Mouse (Mus musculus) G1E-ER4 (cell line): Measurements from ENCODE around the gene Ubxn7. TPM values are rescaled to one million over a fixed set of nuclear protein-coding genes. Genes with fewer than 3 reads are reported as not detected.

ENCODE experiments used
- GATA1 ChIP-seq: IDR thresholded peaks from one replicate; pipeline ENCODE4 v1.8.0; 2012; ENCODE audit warnings: low read length, inconsistent platforms
- polyA plus RNA-seq: library from polyadenylated mRNA; stranded (reverse); fragments of >175 nt; gene quantifications from 2 replicates; pipeline ENCODE4 v1.2.3, GENCODE M21; 2012

Gene Ubxn7
- polyA plus RNA-seq, 1 experiment, result 8.3 TPM

DNA sequence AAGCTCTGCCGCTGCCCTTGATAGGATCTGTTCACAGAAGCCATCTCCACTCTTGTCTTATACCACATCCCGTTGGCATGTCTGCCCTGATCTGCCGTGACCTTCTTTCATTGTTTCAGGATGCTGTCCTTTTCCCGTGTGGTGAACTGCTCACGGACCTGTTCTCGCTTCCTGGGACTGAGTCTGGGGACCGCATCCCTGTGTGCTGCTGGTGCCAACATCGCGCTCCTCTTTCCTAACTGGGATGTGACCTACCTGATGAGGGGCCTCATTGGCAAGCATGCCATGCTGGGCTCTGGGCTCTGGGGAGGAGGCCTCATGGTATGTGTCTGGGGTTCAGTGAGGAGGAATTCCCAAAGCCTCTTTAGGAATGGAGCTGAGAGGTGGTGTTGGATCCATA, 73.7 kb downstream of the Ubxn7 start:
- no peak for TF ChIP-seq GATA1

DNA sequence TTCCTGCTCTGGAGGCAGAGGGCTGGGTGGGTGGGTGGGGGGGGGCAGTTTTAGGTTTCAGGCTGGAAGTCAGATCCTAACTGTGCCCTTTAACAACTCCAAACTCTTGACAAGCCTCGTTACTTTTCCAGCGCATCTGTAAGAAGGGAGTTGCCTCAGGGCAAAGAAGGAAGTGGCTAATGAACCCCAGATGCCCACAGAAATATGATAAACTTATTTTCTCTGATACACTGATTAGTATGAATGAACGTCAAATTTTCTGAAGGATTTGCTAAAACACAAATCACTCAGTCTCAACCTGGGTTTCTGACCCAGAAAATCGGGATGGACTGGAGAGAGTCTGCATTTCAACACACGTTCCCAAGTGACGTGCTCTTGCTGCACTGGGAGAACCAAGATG, 74.6 kb downstream of the Ubxn7 start:
- no peak for TF ChIP-seq GATA1

DNA sequence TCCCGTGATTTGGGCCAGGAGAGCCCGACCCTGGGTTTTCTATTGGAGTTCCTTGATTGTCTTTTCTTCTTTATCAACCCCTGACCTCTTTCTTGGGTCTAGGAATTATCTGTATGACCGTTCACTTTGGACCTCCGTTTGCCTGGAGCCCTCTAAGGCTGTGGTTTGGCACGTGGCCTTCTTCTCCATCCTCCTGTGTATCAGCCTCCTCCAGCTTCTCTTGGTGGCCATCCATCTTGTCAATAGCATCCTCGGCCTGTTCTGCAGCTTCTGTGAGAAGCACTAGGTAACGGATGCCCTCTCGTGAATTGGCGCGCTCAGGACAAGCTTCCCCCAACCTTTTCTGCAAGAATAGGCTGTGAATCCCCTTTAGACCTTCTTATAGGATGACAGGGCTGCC, 75.7 kb downstream of the Ubxn7 start:
- no peak for TF ChIP-seq GATA1

DNA sequence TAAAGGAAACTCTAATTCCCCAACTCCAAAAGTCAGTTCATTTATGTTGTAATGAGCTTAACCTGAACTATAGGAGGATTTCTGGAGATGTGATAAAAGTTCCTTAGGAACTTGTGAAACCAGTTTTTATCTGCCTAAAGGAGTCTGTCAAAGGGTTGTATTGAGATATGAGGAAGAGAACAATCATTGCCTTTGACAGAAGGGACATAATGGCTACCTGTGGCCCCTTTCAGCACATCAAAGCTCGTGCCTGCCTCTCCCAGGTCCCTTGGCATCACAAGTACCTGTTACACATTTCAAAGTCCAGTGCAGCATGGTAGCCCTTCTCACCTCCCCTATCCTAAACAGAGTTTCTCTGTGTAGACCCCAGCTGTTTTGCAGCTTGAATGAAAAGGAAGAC, 85.4 kb downstream of the Ubxn7 start:
- TF ChIP-seq GATA1, result no peak

DNA sequence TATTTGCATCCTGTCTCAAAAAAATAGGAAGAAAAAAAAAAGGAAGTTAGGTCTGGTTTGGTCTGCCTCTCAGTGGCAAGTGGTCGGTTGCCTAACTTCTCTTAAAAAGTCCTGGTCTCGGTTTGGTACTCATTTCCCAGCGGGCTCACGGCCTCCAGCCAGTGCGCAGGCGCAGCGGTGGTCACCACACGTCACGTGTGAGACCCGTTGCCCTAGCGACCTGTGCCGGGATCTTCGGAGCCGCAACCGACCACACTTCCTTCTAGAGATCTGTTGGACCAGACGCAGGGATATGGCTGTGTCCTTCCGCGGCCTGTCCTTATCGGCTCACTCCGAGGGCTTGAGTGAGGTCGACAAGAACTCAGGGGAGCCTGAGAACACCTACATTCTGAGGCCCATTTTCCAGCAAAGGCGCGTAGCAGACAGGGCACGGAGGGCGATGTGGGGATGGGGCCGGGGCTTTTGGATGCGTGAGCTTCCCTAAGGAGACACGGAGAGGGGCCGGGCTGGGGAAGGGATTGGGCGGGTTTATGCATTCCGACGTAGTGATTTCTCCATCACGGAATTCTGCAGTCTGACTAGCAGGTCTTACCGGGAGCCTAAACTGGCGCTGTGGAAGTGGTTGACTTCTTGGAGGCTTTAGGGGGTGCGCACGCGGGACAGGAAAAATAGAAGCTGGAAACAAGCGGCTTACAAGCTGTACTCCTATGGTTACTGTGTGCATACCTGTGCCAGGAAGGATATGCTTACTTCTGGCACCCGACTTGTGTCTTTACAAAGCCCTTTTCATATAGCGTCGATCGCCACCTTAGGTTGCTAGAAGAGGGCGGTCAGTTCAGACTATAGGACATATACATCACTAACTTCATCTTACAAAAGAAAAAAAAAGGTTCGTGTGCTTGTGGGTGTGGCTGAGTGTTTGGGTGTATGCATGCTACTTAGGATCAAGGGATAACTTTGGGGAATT, 87.7 kb downstream of the Ubxn7 start, which contains the start of gene Tctex1d2:
Gene Tctex1d2 (plus strand): TSS at position 186 of the 967 bp plus-strand sequence.
- no peak for TF ChIP-seq GATA1

DNA sequence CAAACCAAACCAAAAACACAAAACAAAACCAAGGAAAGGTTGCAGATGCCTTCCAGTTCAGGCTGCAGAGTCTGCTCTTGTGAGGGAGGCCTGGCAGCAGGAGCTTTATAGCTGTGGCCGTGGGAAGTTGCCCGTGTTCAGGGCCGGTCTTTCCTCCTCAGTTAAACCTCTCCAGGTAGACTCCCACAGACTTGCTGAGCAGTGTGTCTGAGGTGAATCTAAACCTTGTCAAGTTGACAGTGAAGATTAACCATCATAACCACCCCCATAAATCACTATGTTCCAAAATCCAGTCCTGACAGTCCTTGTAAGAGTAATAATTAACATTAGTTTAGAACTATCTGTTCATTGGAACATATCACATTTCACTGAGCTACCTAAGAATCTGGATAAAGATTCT, 95.4 kb downstream of the Ubxn7 start:
- no peak for TF ChIP-seq GATA1

DNA sequence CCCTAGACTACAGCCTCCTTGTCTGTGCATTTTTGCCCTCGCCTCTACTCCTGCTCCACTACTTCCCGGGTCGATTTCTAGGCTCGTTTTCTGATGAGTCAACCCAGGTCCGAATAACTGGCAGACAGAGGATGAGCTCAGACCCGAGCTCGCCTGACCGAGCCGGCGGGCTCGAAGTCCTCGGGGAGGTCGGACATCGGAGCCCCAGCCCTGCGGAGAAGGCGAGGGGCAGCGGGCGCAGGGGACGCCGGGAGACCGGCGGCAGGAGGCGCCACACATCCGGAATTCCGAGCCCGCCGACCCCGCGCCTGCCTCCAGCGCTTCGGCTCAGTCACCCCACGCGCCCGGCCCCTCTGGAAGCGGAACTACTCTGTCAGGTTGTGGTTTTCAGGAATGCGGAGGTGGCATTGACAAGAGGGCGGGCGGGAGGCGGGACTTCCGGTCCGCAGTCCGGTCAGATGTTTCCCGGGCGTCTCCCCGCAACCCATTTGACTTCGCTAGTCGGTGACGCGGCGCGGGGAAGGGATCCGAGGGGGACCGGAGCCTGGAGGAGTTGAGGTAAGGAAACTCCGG, 98.5 kb downstream of the Ubxn7 start, which contains the start of gene Pcyt1a:
Gene Pcyt1a (plus strand): TSS at position 448 of the 573 bp plus-strand sequence.
- no peak for TF ChIP-seq GATA1

DNA sequence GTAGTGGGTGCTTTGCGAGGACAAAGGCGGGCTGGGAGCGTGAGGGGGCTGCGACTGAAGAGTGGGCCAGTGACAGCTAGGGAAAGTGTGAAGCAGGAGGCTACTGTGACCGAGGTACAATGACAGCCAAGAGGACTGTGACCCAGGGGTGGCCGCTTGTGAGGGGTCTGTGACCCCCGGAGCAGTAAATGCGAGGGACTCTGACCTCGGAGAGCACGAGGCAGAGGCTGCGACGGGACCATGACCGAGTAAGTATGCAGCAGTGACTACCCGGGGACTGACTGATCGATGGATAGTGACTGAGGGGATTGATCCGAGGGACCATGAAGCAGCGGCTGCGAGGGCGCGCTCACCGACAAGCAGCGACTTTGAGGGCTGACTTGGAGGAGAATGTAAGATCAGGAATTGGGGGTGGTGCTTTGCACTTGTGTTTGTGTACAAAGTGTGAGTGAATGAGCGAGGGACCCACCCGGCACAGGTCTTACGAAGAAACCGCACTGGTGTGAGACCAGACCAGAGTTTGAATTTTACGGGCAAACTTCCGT, 99.1 kb downstream of the Ubxn7 start:
- no peak for TF ChIP-seq GATA1

DNA sequence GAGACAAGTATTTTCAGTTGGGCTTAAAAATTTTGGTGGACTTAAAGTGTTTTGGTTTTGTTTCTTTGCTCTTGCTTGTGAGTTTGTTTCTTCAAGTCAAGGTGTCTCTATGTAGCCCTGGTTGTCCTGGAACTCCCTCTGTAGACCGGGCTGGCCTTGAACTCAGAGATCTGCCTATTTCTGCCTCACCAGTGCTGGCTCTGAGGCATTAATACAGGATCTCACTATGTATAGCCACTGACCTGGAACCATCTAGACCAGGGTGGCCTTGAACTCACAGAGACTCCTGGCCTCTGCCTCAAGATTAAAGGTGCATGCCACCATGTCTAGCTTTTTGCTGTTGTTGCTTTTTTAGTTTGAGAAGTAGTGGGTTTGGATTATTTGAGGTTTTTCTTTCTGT, 99.9 kb downstream of the Ubxn7 start:
- TF ChIP-seq GATA1, result no peak

DNA sequence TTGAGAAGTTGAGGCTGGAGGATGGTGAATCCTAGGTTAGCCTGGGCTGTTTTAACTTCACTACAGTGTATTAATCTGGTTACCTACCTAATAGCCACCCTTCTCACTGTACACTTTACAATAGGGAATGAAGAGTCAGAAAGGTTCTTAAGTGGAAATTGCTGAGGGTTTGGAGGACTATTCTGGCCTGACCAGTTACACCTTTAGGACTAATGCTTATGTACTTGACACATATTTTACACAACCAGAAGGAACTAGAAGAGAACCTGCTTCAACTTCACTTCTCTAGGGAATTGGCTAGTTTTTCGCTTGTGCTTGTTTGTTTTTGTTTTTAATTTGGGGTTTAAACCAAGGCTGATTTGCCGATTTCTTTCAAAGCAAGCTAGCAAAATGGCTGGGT, 101.1 kb downstream of the Ubxn7 start:
- no peak for TF ChIP-seq GATA1

DNA sequence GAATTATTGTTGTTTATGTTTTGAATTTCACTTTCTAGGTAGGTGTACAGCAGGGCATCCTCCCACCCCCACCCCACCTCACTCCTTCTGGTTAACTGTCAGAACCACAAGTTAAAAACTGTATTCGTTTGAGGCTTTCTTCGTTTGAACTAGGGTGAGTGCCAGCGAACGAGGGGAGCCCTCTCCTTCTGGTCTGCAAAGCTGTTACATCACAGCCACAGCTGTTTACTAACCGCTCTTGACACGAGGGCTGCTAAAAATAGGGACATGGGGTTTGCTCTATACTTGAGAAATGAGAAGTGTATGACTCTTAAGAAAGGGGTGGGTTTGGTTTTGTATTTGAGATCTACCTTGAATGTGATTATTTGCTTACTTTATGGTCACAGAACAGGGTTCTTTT, 102.0 kb downstream of the Ubxn7 start:
- TF ChIP-seq GATA1, result no peak

DNA sequence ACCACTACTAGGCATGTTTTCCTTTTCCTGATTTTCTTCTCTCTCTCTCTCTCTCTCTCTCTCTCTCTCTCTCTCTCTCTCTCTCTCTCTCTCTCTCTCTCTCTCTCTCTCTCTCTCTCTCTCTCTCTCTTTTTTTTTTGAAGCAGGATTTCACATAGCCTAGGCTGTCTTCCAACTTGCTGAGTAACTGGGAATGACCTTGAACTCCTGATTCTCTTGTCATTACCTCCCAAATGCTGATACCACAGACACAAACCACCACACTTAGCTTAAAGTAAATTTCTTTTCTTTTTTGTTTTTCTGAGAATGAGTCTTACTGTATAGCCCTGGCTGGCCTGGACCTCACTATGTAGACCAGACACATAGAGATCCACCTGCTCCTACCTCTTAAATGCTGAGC, 102.6 kb downstream of the Ubxn7 start:
- TF ChIP-seq GATA1, result no peak

DNA sequence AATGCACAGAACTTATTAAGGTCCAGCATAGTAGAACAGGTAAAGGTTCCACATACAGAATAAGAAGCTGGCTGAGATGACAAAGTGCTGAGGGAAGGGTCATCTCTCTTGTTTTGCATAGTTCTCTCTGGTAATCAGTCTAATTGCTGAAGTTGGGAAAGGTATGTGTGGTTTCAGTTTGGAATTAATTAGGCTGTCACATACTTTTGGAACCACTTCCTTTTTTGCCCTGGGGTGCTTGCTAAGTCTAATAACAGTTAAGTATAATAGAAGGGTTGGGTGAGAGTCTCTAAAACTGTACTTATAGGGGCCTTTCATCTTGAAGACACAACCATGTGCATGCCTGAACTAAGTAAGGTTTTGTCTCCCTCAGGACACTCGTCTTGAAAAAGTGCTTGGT, 104.6 kb downstream of the Ubxn7 start:
- no peak for TF ChIP-seq GATA1

DNA sequence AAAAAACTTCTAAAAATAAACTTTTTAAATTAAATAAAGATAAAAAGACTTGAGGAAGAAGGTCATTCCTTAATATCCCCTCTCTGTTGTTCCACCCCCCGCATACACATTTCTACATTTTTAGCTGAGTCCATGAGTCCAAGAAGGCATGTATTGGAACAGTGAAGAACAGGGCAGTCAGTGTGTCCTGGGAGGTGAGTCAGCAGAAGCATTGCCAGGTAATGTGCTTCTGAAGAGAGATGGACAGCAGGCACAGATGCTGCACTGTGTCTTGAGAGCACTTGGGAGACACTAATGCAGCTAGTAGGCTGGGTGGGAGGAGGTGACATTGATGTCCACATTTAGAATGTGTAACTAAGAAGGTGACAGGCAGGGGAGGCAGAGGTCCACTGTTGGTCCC, 105.2 kb downstream of the Ubxn7 start:
- TF ChIP-seq GATA1, result no peak

DNA sequence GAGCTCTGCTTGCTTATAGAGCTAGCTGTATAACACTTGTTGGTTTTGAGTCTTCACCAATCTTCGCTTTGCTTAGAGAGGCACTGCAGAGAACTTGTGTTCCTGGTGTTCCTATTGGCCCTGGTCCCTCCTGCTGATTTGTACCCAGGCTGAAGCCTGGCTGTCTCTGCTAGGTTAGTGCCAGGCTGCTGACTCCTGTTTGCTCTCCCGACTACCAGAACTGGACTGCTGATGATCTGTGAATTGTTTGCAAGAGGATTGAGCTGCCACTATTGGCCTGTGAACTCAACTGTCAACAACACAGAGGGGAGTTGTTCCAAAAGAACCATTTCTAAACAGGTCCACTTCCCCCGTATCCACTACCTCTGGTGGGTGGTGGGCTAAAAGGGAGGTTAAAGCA, 109.4 kb downstream of the Ubxn7 start:
- TF ChIP-seq GATA1, result no peak

Other genes starting within 250 kb of the Ubxn7 start
- gene Pigx, start 232.5 kb upstream of the Ubxn7 start, polyA plus RNA-seq, result 14.8 and 21.0 TPM in 2 replicates
- gene Cep19, start 232.5 kb upstream of the Ubxn7 start, polyA plus RNA-seq, result 2.2 and 3.8 TPM in 2 replicates
- gene Nrros, start 166.7 kb upstream of the Ubxn7 start, polyA plus RNA-seq, result 70.3 and 74.8 TPM in 2 replicates
- gene Bex6, start 152.4 kb upstream of the Ubxn7 start, polyA plus RNA-seq, result not detected in 2 replicates
- 6.3 and 9.0 TPM in 2 replicates for gene Fbxo45, start 85.1 kb upstream of the Ubxn7 start, polyA plus RNA-seq
- gene Wdr53, start 85.0 kb upstream of the Ubxn7 start, polyA plus RNA-seq, result 13.0 and 15.6 TPM in 2 replicates
- not detected in 2 replicates for gene Smco1, start 60.8 kb upstream of the Ubxn7 start, polyA plus RNA-seq
- 14.1 and 15.3 TPM in 2 replicates for gene Rnf168, start 54.8 kb upstream of the Ubxn7 start, polyA plus RNA-seq
- gene Tm4sf19, start 68.2 kb downstream of the Ubxn7 start, polyA plus RNA-seq, result not detected in 2 replicates
- 0.08 and 0.10 TPM in 2 replicates for gene Tctex1d2, start 87.4 kb downstream of the Ubxn7 start, polyA plus RNA-seq
- 50.1 and 64.7 TPM in 2 replicates for gene Pcyt1a, start 98.7 kb downstream of the Ubxn7 start, polyA plus RNA-seq
- gene Slc51a, start 155.6 kb downstream of the Ubxn7 start, polyA plus RNA-seq, result 0.04 and 0.11 TPM in 2 replicates
- not detected in 2 replicates for gene Zdhhc19, start 164.0 kb downstream of the Ubxn7 start, polyA plus RNA-seq